Mouse (Mus musculus): Measurements from ENCODE around the gene Fbxo24.

Fbxo24 gene

GRCm38 (mm10) chr5:137601365-137601729 is 27.5 kb downstream of the Fbxo24 start:
- DNase-seq (ENCODE audit: low read depth, low spot score), result peak; percentile 73

- DNase-seq (ENCODE audit: low read depth, low spot score), result peak; percentile 100
Observed at GRCm38 (mm10) chr5:137600619-137601364, 28.0 kb downstream of the Fbxo24 start, which contains the start of gene Mospd3. Gene Mospd3 (minus strand): TSS chr5:137601058.

GRCm38 (mm10) chr5:137600281-137600618 is 28.6 kb downstream of the Fbxo24 start:
- no peak for DNase-seq (ENCODE audit: low read depth, low spot score)

- DNase-seq (ENCODE audit: low read depth, low spot score), result no peak
Observed at GRCm38 (mm10) chr5:137599600-137599999, 29.2 kb downstream of the Fbxo24 start.

- DNase-seq (ENCODE audit: low read depth, low spot score), result no peak
Observed at GRCm38 (mm10) chr5:137598100-137598826, 30.5 kb downstream of the Fbxo24 start.

GRCm38 (mm10) chr5:137597625-137598024 is 31.2 kb downstream of the Fbxo24 start:
- peak; percentile 56 for DNase-seq (ENCODE audit: low read depth, low spot score)

- peak; percentile 80 for DNase-seq (ENCODE audit: low read depth, low spot score)
Observed at GRCm38 (mm10) chr5:137596601-137597261, 32.1 kb downstream of the Fbxo24 start.

- DNase-seq (ENCODE audit: low read depth, low spot score), result no peak
Observed at GRCm38 (mm10) chr5:137595921-137596320, 32.9 kb downstream of the Fbxo24 start.

- DNase-seq (ENCODE audit: low read depth, low spot score), result no peak
Observed at GRCm38 (mm10) chr5:137590507-137590906, 38.3 kb downstream of the Fbxo24 start.

GRCm38 (mm10) chr5:137584976-137585375 is 43.8 kb downstream of the Fbxo24 start:
- peak; percentile 92 for DNase-seq (ENCODE audit: low read depth, low spot score)

GRCm38 (mm10) chr5:137583670-137584169 is 45.1 kb downstream of the Fbxo24 start:
- peak; percentile 46 for DNase-seq (ENCODE audit: low read depth, low spot score)

GRCm38 (mm10) chr5:137582702-137583101 is 46.1 kb downstream of the Fbxo24 start:
- DNase-seq (ENCODE audit: low read depth, low spot score), result peak; percentile 49

- DNase-seq (ENCODE audit: low read depth, low spot score), result no peak
Observed at GRCm38 (mm10) chr5:137580246-137580645, 48.6 kb downstream of the Fbxo24 start.

- no peak for DNase-seq (ENCODE audit: low read depth, low spot score)
Observed at GRCm38 (mm10) chr5:137574470-137574901, 54.3 kb downstream of the Fbxo24 start.

- DNase-seq (ENCODE audit: low read depth, low spot score), result no peak
Observed at GRCm38 (mm10) chr5:137570691-137571586, 57.9 kb downstream of the Fbxo24 start.

- no peak for DNase-seq (ENCODE audit: low read depth, low spot score)
Observed at GRCm38 (mm10) chr5:137570181-137570580, 58.6 kb downstream of the Fbxo24 start.

- DNase-seq (ENCODE audit: low read depth, low spot score), result peak; percentile 85
Observed at GRCm38 (mm10) chr5:137569665-137570064, 59.1 kb downstream of the Fbxo24 start, which contains the start of gene Tfr2. Gene Tfr2 (plus strand): TSS chr5:137569840.

- DNase-seq (ENCODE audit: low read depth, low spot score), result peak; percentile 50
Observed at GRCm38 (mm10) chr5:137569031-137569430, 59.8 kb downstream of the Fbxo24 start.

GRCm38 (mm10) chr5:137568223-137568798 is 60.5 kb downstream of the Fbxo24 start:
- peak; percentile 58 for DNase-seq (ENCODE audit: low read depth, low spot score)

- no peak for DNase-seq (ENCODE audit: low read depth, low spot score)
Observed at GRCm38 (mm10) chr5:137566416-137566815, 62.4 kb downstream of the Fbxo24 start.

GRCm38 (mm10) chr5:137565744-137566143 is 63.1 kb downstream of the Fbxo24 start:
- DNase-seq (ENCODE audit: low read depth, low spot score), result no peak

Data from R1 (cell line).